Mouse (Mus musculus) intestine, embryonic 16.5 days (tissue): ENCODE measurements around the gene Rnf208. TPM values are rescaled to one million over a fixed set of nuclear protein-coding genes. Genes with fewer than 3 reads are reported as not detected.
A peak's percentile ranks its signal among the peaks of the same experiment; 100 is the strongest.

Experiments used
- ATAC-seq: fragments of 200-750 bp; cut with Nextera tagmentation; 2 replicates; pipeline ENCODE4 v1.8.0; 2017; ENCODE audit warnings: moderate TSS enrichment, moderate library complexity
- H3K27ac ChIP-seq: fragments of 300-500 bp; sonication (generic); 2 replicates; pipeline ENCODE4 v1.5.1; 2014; ENCODE audit warnings: mild to moderate bottlenecking, low read length
- H3K27me3 ChIP-seq: fragments of 300-500 bp; sonication (generic); replicated peaks from 2 replicates; pipeline ENCODE4 v1.6.1; 2014; ENCODE audit warnings: low read length, control low read depth, mixed read lengths; ENCODE audit not compliant: control insufficient read depth, insufficient read depth
- H3K36me3 ChIP-seq: fragments of 300-500 bp; sonication (generic); 2 replicates; pipeline ENCODE4 v1.6.1; 2014; ENCODE audit warnings: low read length, control low read depth; ENCODE audit not compliant: control insufficient read depth, insufficient read depth
- H3K4me1 ChIP-seq: fragments of 300-500 bp; sonication (generic); 2 replicates; pipeline ENCODE4 v1.6.1; 2014; ENCODE audit warnings: low read length, control low read depth, mixed read lengths; ENCODE audit not compliant: control insufficient read depth, insufficient read depth
- H3K4me2 ChIP-seq: fragments of 300-500 bp; sonication (generic); 2 replicates; pipeline ENCODE4 v1.6.1; 2014; ENCODE audit warnings: low read depth, low read length, control low read depth
- H3K4me3 ChIP-seq: fragments of 300-500 bp; sonication (generic); 2 replicates; pipeline ENCODE4 v1.5.1; 2014; ENCODE audit warnings: mild to moderate bottlenecking, low read length
- H3K9ac ChIP-seq: fragments of 300-500 bp; sonication (generic); 2 replicates; pipeline ENCODE4 v1.6.1; 2014; ENCODE audit warnings: low read depth, low read length
- H3K9me3 ChIP-seq: fragments of 300-500 bp; sonication (generic); 2 replicates; pipeline ENCODE4 v1.6.1; 2016; ENCODE audit warnings: low read length, control low read depth; ENCODE audit not compliant: control insufficient read depth
- WGBS: fragments of 180-500 bp; shearing (Covaris S2); extraction: QIAGEN DNeasy Blood & Tissue Kit; methylation state at CpG from one replicate; pipeline ENCODE4 v1.1.7; 2014; 5-methylcytosine and 5-hydroxymethylcytosine counted together
- polyA plus RNA-seq: library from polyadenylated mRNA; unstranded; fragments of >200 nt; fragmentation: Nextera tagmentation; extraction: Ambion mirVana; gene quantifications from 2 replicates; pipeline ENCODE4 v1.2.1, GENCODE M21; 2015

Rnf208 gene
- polyA plus RNA-seq = 25.6 and 36.4 TPM in 2 replicates

DNA sequence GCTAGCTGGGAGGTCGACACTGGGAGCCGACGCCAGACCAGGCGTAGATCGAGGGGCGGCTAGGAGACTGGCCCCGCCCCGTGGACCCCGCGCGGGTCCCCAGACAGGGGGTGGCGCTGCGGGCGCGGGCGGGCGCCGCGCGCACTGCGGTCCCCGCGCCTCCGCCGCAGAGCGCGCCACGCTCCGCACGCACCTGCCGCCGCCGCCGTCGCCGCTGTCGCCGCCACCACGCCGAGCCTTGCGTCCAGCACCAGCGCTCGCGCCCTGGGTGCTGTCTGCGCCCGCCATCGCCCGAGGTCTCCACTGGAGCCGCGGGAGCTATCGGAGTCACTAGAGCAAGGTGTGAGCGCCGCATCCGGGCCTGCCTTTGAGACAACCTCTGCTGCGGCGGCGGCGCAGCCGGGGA, at the start of gene Rnf208, which contains the start of gene Cysrt1:
Gene Rnf208, plus strand, starts transcription at position 155 of the 406 bp plus-strand sequence.
Gene Cysrt1, minus strand, starts transcription at position 352 of the 406 bp plus-strand sequence.
- Histone ChIP-seq H3K9me3 (no peaks in the 10 kb centered on the region), H3K4me1 (peaks cover 44% of the 10 kb centered on the region), H3K4me3 (peak within 1 kb of the TSS; percentile 62), H3K27me3 (no peaks in the 10 kb centered on the region; the same call in 1 of the 2 replicates), H3K9ac (peak within 1 kb of the TSS; percentile 76), H3K36me3 (0 out of 2 replicates have a peak, but pooled peaks cover 4% of the 10 kb centered on the region), H3K27ac (peak within 1 kb of the TSS; percentile 79), H3K4me2 (peak within 1 kb of the TSS; percentile 97)
- under 1% methylated on average over 57 of the region's 59 CpGs for WGBS
- ATAC-seq = no peak

DNA sequence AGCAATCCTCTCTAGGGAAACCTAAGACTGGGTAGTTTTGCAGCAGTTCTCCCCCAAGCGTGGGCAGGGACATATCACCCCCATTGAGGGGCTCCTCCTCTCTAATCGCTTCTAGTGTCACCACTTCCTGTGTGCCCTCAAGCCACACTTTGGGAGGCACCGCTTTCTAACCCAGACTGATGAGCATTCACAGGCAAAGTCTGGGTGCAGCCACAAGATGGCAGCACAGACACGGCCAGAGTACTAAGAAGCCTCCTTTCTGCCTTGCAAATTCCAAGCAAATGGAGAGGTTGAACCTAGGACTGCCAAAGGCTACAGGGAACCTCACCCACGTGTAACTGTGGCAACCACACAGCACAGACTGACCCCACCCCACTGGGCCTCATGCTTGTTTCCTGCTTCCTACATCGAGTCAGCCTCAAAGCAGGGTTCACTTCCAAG, 48.7 kb upstream of the Rnf208 start:
- Histone ChIP-seq H3K27ac (peak overlapping the region; percentile 84), H3K9ac (peak overlapping the region; percentile 68; the same call in 1 of the 2 replicates)
- WGBS = 2% methylated on average over 6 of the region's 6 CpGs

DNA sequence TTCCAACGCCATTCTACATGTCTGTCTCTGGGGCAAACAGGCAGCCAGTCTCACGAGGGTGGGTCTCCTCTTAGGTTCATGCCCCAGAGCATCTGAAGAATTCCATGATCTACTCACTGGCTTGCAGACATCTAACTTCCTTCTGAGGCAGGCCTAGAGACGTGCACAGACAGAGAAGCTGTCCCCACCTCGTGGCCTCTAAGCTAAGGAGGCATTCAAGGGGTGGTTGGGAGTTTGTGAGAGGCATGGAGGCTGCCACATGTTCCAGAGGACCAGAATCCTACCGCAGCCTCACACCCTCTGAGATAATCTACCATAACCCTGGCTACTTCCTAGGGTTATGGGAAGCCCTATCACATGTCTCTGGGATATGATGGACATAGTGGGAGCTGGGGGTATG, 48.0 kb upstream of the Rnf208 start:
- no peak for ATAC-seq
- Histone ChIP-seq H3K9ac (peak overlapping the region; percentile 68), H3K4me3 (peak overlapping the region; percentile 54), H3K27me3 (no peaks in the 10 kb centered on the region), H3K27ac (peak overlapping the region; percentile 84; the same call in 1 of the 2 replicates), H3K4me2 (peak overlapping the region; percentile 76), H3K4me1 (peaks cover 31% of the 10 kb centered on the region), H3K9me3 (no peaks in the 10 kb centered on the region), H3K36me3 (no peaks in the 10 kb centered on the region)
- 77% methylated on average over 5 of the region's 5 CpGs for WGBS

More for the DNA sequence above, 48.7 kb upstream of the Rnf208 start:
- Histone ChIP-seq H3K36me3 (no peaks in the 10 kb centered on the region), H3K27me3 (no peaks in the 10 kb centered on the region), H3K4me2 (peak overlapping the region; percentile 76), H3K9me3 (no peaks in the 10 kb centered on the region), H3K4me1 (peaks cover 28% of the 10 kb centered on the region), H3K4me3 (peak overlapping the region; percentile 29)
- ATAC-seq = peak; percentile 75

DNA sequence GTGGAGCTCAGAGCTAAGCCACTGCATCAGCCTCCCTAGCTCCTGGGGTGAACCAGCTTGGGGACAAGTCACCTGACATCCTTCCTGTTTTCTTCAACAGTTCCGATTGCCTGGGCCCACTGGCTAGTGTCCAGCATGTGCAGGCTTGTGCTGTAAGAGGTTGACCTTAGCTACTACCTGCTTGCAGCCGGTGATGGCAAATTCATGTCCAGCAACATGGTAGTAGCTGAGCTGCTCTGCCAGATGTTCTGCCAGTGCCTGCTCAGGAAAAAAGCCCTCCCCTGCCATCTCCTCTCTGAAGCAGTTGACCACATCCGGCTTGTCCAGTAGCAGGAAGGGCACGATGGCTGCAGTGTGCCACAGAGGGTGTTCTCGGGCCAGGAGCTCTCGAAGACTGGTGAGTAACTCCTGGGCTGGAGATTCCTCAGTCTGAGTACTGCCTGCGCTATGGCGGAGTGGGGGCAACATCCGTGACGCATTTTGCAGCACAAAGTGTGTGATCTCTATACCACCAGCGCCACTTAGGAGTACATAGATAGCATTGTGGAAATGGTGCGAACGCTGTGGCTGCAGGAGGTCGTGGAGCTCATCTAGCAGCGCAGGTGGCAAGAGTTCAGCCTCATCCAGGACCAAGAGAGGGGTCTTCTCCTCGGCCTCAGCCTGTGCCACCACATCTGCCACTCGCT, 47.4 kb upstream of the Rnf208 start:
- Histone ChIP-seq H3K27me3 (no peaks in the 10 kb centered on the region), H3K4me2 (peak overlapping the region; percentile 76), H3K27ac (peak overlapping the region; percentile 86), H3K4me1 (peaks cover 32% of the 10 kb centered on the region), H3K4me3 (peak overlapping the region; percentile 54), H3K9ac (peak overlapping the region; percentile 68), H3K9me3 (no peaks in the 10 kb centered on the region), H3K36me3 (no peaks in the 10 kb centered on the region; the same call in 1 of the 2 replicates)
- no peak for ATAC-seq
- WGBS = 80% methylated on average over 17 of the region's 17 CpGs

DNA sequence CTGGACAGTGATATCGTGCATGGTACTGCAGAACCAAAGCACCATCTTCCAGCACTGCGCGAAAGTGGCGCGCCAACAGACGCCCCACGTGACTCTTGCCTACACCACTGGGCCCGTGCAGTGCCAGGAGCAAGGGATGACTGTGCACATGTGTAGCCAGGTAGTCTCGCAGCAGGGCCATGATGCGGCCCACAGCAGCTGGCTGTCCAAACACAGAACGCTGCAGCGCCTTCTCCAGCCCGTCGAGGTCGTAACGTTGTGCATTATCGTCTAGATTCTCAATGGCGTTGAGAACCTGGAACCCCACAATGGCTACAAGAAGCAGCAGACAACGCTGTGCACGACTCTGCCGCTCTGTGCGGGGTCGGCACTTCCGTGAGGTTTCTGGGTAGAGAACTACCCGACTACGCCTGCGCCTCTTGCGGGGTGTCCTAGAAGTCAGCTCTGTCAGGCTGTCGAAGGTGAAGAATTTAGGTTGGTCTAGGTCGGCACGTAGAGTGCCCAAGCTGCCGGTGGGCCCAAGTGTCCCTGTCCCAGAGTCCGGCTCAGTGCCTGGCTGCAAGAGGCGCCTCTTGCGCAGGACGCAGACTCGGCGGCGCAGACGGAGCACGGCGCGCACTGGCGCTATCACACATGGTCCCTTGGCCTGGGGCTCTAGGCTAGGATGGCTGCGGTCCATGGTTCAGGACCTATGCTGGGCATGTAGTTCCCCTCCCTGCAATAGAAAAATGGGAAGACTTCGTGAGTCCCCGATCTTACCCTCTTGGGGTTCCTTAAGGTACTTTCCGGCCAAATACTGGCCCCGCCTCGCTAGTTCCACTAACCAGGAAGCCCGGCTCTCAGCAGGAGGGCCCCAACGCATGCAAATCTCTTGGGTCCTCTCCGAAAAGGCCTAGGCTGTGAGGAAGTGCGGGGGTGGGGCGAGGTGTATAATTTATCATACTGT, 46.6 kb upstream of the Rnf208 start:
- Histone ChIP-seq H3K4me2 (peak overlapping the region; percentile 76), H3K27ac (peak overlapping the region; percentile 86), H3K9ac (peak overlapping the region; percentile 68), H3K4me1 (peaks cover 32% of the 10 kb centered on the region), H3K27me3 (no peaks in the 10 kb centered on the region), H3K9me3 (no peaks in the 10 kb centered on the region), H3K4me3 (peak overlapping the region; percentile 54), H3K36me3 (no peaks in the 10 kb centered on the region; the same call in 1 of the 2 replicates)
- WGBS = 15% methylated on average over 55 of the region's 55 CpGs
- ATAC-seq = peak; percentile 64

DNA sequence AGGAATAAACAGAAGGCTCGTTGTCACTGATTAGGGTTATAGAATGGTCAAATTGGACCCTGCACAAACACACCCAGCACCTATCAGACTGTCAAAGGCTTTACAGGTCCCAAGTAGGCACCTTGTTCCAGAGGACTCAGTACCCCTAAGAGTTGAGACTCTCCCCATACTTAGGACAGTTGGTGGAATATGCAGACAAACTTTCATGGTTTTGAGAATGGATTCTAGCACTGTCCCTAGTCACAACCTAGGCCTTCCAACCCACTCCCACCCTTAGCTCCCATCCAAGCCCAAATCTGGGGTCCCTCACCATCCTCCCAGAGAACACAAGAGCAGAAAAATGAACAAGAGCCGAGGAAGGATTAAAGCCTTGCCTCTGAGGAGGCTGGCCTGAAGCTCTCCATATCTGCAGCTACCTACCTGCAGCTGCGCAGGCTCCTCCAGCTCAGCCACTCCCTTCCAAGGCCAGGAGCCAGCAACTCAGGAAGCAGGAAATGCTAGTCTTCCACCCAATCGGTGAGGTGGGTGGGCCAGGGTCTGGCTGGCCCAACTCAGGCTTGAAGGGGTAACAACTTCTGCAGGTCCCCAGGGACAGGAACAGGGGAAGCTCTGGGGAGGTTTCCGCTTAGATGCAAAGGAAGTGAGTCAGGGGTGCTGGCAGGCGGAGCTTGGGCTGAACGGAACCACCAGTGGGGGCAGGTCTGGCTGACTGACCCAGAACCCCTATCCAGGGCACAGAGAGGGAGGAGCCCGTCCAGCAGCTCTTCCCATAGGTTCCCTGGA, 45.7 kb upstream of the Rnf208 start, which contains the start of gene Tor4a:
Gene Tor4a, minus strand, starts transcription at position 715 of the 783 bp plus-strand sequence.
- Histone ChIP-seq H3K9me3 (no peaks in the 10 kb centered on the region), H3K9ac (peak within 1 kb of the TSS; percentile 68), H3K4me2 (peak within 1 kb of the TSS; percentile 76), H3K27me3 (no peaks in the 10 kb centered on the region), H3K4me3 (peak within 1 kb of the TSS; percentile 54), H3K4me1 (peaks cover 32% of the 10 kb centered on the region), H3K27ac (peak within 1 kb of the TSS; percentile 86), H3K36me3 (no peaks in the 10 kb centered on the region; the same call in 1 of the 2 replicates)
- peak; percentile 82 for ATAC-seq
- 8% methylated on average over 8 of the region's 8 CpGs for WGBS

DNA sequence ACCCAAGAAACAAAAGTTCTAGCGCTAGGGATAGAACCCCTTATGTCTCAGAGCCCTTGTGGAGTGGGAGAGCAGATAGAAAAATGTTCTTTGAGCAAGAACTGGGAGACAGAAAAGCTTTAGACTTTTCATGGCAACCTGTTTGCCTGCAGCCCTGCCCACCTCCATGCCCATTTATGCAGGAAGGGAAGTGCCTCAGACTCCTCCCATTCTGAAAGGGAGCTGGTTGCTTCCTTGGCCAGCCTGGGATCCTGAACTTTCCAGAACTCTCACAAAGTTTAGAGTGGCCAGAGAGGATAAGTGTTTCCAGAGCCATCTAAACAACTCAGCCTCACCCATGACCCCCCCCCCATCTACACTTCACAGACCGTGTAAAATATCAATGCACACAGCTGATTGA, 44.9 kb upstream of the Rnf208 start:
- H3K9ac ChIP-seq = peak overlapping the region; percentile 68
- H3K27me3 ChIP-seq = no peaks in the 10 kb centered on the region
- ATAC-seq = 0 out of 2 replicates have a peak, but pooled peaks have one; percentile 9
- peak overlapping the region; percentile 76 for H3K4me2 ChIP-seq
- peak overlapping the region; percentile 86 for H3K27ac ChIP-seq
- WGBS = 33% methylated on average over 2 of the region's 2 CpGs
- H3K4me3 ChIP-seq = peak overlapping the region; percentile 54; the same call in 1 of the 2 replicates
- peaks cover 32% of the 10 kb centered on the region for H3K4me1 ChIP-seq
- H3K36me3 ChIP-seq = no peaks in the 10 kb centered on the region; the same call in 1 of the 2 replicates
- H3K9me3 ChIP-seq = no peaks in the 10 kb centered on the region

DNA sequence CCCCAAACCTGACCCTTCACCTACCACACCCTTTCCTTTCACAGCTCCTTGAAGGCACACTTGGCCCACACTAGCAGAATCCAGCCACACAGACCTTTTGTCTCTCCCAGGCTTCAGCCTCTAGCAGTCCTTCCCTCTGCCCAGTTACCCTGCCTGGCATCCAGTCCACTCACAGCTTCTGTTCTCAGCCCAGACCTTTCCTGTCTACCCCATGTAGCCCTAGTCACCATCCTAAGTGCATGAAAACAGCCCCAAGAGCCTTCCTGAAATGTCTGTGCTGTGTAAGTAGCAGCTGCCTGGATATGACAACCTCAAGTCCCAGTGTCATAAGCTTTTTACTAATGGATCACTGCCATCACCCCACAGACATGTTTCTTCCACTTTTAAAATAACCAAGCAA, 44.1 kb upstream of the Rnf208 start:
- no peak for ATAC-seq
- no peak overlapping the region for H3K4me3 ChIP-seq
- H3K27ac ChIP-seq = peak overlapping the region; percentile 86
- H3K4me1 ChIP-seq = peaks cover 32% of the 10 kb centered on the region
- peaks cover 3% of the 10 kb centered on the region for H3K36me3 ChIP-seq
- no peaks in the 10 kb centered on the region for H3K27me3 ChIP-seq
- no peak overlapping the region for H3K4me2 ChIP-seq
- H3K9ac ChIP-seq = peak overlapping the region; percentile 26
- no peaks in the 10 kb centered on the region for H3K9me3 ChIP-seq
